Mouse (Mus musculus) ES-Bruce4 (cell line): ENCODE results near the gene Csrnp3. TPM values are rescaled to one million over a fixed set of nuclear protein-coding genes. Genes with fewer than 3 reads are reported as not detected.
"Not testable (repeated sequence)": the region's sequence is repeated elsewhere in the genome, so short reads cannot be mapped to it uniquely, and the experiment has no call there.

Experiments used
- H3K27ac ChIP-seq: 2 replicates; pipeline ENCODE4 v1.5.1; 2012; ENCODE audit warnings: low read length, inconsistent platforms; ENCODE audit not compliant: insufficient read depth
- H3K27me3 ChIP-seq: 2 replicates; pipeline ENCODE4 v1.6.1; 2012; ENCODE audit warnings: mild to moderate bottlenecking, low read length, inconsistent platforms; ENCODE audit not compliant: control insufficient read depth, poor library complexity, insufficient read depth, severe bottlenecking
- H3K36me3 ChIP-seq: 2 replicates; pipeline ENCODE4 v1.6.1; 2012; ENCODE audit warnings: inconsistent platforms, mild to moderate bottlenecking, low read length, moderate library complexity; ENCODE audit not compliant: control insufficient read depth, poor library complexity, insufficient read depth, severe bottlenecking
- H3K4me1 ChIP-seq: one replicate; pipeline ENCODE4 v1.8.1; 2011; ENCODE audit warnings: low read length; ENCODE audit not compliant: control insufficient read depth, insufficient read depth
- H3K4me3 ChIP-seq: 2 replicates; pipeline ENCODE4 v1.5.1; 2011; ENCODE audit warnings: low read depth, mild to moderate bottlenecking, low read length
- H3K9ac ChIP-seq: 2 replicates; pipeline ENCODE4 v1.6.1; 2012; ENCODE audit warnings: low read depth, mild to moderate bottlenecking, inconsistent platforms; ENCODE audit not compliant: poor library complexity, severe bottlenecking
- H3K9me3 ChIP-seq: replicated peaks from 2 replicates; pipeline ENCODE4 v1.6.1; 2012; ENCODE audit warnings: mild to moderate bottlenecking, low read length, inconsistent platforms; ENCODE audit not compliant: control insufficient read depth, poor library complexity, insufficient read depth, severe bottlenecking
- CTCF ChIP-seq: IDR thresholded peaks from one replicate; pipeline ENCODE4 v1.8.1; 2011; ENCODE audit warnings: low read depth, low read length
- EP300 ChIP-seq: IDR thresholded peaks from 2 replicates; pipeline ENCODE4 v1.6.1; 2011; ENCODE audit warnings: low read depth, low read length; ENCODE audit not compliant: insufficient read depth
- POLR2A ChIP-seq: IDR thresholded peaks from one replicate; pipeline ENCODE4 v1.8.1; 2011; ENCODE audit warnings: low read length; ENCODE audit not compliant: insufficient read depth
- polyA plus RNA-seq: library from polyadenylated mRNA; stranded (reverse); fragments of >200 nt; gene quantifications from 2 replicates; pipeline ENCODE4 v1.2.4, GENCODE M21; 2011; ENCODE audit warnings: low read depth; ENCODE audit not compliant: missing spikeins, insufficient read depth, insufficient read length

The Csrnp3 gene
- 4.6 and 5.1 TPM in 2 replicates for polyA plus RNA-seq

GRCm38 (mm10) chr2:65845551-65845950 is at the start of gene Csrnp3:
Gene Csrnp3 (plus strand): TSS chr2:65845767.
- Histone ChIP-seq H3K4me3 (peak within 1 kb of the TSS; percentile 69), H3K9me3 (no peaks in the 10 kb centered on the region), H3K27me3 (no peaks in the 10 kb centered on the region), H3K27ac (peak within 1 kb of the TSS; percentile 55; the same call in 1 of the 2 replicates), H3K9ac (peak within 1 kb of the TSS; percentile 30; the same call in 1 of the 2 replicates), H3K36me3 (no peaks in the 10 kb centered on the region), H3K4me1 (peaks cover 4% of the 10 kb centered on the region)
- no peak for TF ChIP-seq CTCF
- TF ChIP-seq POLR2A: no peak
- TF ChIP-seq EP300: peak; percentile 47; the same call in 1 of the 2 replicates

DNA sequence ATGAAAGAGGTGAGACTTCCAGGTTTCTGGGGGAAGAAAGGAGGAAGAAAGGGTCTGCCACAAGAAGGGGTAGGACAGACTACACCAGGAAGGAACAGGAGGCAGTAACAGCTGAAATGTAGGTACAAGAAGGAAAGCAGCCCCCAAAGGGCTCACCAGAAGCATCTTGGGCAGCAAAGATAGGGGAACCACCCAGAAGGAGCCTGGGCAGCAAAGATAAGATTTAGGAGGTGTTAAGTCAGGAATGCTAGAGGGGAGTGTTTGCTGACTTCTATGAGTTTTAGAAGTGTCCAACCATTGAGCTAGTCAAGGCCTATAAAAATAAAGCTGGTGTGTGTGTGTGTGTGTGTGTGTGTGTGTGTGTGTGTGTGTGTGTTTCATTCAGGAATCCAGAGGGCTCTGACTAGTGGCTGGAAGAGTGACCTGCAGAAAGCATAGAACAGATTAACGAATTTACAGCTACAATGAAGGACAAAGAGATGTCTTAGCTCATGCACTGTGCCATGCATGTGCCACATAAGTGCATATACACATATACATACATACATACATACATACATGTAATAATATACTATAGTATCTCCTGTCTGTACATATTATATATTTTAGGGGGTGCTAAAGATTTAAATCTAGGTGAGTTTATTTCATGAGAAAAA is 44.4 kb upstream of the Csrnp3 start:
- H3K4me1 ChIP-seq: peaks cover 1% of the 10 kb centered on the region
- H3K4me3 ChIP-seq: no peak overlapping the region
- H3K9ac ChIP-seq: no peak overlapping the region
- TF ChIP-seq POLR2A: no peak
- TF ChIP-seq EP300: no peak
- H3K9me3 ChIP-seq: no peaks in the 10 kb centered on the region
- no peak overlapping the region for H3K27ac ChIP-seq
- no peaks in the 10 kb centered on the region for H3K36me3 ChIP-seq
- H3K27me3 ChIP-seq: no peaks in the 10 kb centered on the region; the same call in 1 of the 2 replicates

GRCm38 (mm10) chr2:65806556-65806955 is 39.0 kb upstream of the Csrnp3 start:
- Histone ChIP-seq H3K9ac (no peak overlapping the region), H3K4me1 (peaks cover 1% of the 10 kb centered on the region), H3K27me3 (no peaks in the 10 kb centered on the region), H3K9me3 (no peaks in the 10 kb centered on the region), H3K36me3 (no peaks in the 10 kb centered on the region), H3K27ac (no peak overlapping the region), H3K4me3 (no peak overlapping the region)
- TF ChIP-seq EP300: no peak
- TF ChIP-seq POLR2A: no peak
- TF ChIP-seq CTCF: no peak

DNA sequence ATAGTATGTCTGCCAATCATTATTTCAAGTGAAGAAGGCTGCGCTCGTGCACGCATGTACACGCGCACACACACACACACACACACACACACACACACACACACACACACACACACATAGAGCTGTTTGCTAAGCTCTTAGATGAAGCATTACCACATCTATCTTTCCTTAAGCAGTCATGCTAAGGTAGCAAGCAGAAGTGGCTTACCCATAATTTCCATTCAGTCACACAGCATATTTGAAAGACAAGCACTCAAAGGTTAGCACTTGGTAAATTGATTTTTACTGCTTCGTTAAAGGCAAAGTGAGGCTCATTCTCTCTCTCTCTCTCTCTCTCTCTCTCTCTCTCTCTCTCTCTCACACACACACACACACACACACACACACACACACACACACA is 34.4 kb upstream of the Csrnp3 start:
- H3K4me1 ChIP-seq, H3K27ac ChIP-seq, H3K36me3 ChIP-seq, H3K9ac ChIP-seq, H3K4me3 ChIP-seq, H3K27me3 ChIP-seq, H3K9me3 ChIP-seq: not testable (repeated sequence)

- no peak for TF ChIP-seq CTCF
- TF ChIP-seq EP300: no peak
- TF ChIP-seq POLR2A: no peak
- H3K4me3 ChIP-seq: no peak overlapping the region
- no peaks in the 10 kb centered on the region for H3K4me1 ChIP-seq
- no peak overlapping the region for H3K9ac ChIP-seq
- H3K9me3 ChIP-seq: no peaks in the 10 kb centered on the region
- H3K27me3 ChIP-seq: no peaks in the 10 kb centered on the region
- H3K27ac ChIP-seq: no peak overlapping the region
- H3K36me3 ChIP-seq: no peaks in the 10 kb centered on the region
These were observed 27.3 kb upstream of the Csrnp3 start for GRCm38 (mm10) chr2:65818080-65818796.

DNA sequence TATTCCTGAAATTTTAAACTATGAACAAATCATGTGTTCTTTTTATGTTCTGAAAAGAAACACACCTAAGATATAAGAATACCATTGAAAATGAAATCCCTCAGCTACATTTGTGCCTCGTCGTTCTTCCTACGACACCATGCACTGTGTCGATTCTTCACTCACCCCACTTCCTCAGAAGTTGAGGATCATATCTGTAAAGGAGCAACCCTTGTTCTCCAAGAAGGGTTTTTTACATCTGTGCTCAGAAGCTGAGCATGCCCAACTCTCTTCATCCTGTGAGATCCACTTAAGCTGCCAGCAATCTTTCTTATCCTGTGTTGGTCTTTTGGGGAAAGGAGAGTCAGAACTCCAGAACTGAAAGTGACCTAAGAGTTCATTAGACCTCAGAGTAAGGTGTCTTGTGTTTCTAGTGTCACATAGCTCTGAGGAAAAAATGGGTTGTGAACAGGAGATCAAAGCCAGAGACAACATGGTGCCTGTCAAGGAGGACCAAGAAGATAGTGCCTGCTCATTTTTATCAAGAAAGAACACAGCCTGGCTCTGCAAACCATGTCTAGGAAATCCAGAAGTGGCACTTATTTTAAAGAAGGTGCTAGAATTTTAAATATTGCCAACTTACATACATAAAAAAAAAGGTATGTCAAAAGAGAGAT is 25.3 kb upstream of the Csrnp3 start:
- H3K4me3 ChIP-seq: no peak overlapping the region
- H3K27me3 ChIP-seq: no peaks in the 10 kb centered on the region
- no peaks in the 10 kb centered on the region for H3K36me3 ChIP-seq
- H3K4me1 ChIP-seq: no peaks in the 10 kb centered on the region
- H3K9me3 ChIP-seq: no peaks in the 10 kb centered on the region
- H3K27ac ChIP-seq: no peak overlapping the region
- no peak overlapping the region for H3K9ac ChIP-seq
- TF ChIP-seq CTCF: no peak
- TF ChIP-seq EP300: no peak
- TF ChIP-seq POLR2A: no peak
